Mouse (Mus musculus) forebrain, embryonic 11.5 days (tissue): ENCODE results near the gene Dera. TPM values are rescaled to one million over a fixed set of nuclear protein-coding genes. Genes with fewer than 3 reads are reported as not detected.
A peak's percentile ranks its signal among the peaks of the same experiment; 100 is the strongest.

Experiments used
- ATAC-seq: fragments of 200-750 bp; cut with Nextera tagmentation; replicated peaks from 2 replicates; pipeline ENCODE4 v1.8.0; 2017; ENCODE audit warnings: moderate TSS enrichment; ENCODE audit not compliant: low FRiP score
- DNase-seq: peaks from one replicate; pipeline ENCODE4 v3.0.0-alpha.2; 2017; ENCODE audit warnings: low spot score
- H3K27ac ChIP-seq: fragments of 300-500 bp; sonication (generic); 2 replicates; pipeline ENCODE4 v1.5.1; 2014; ENCODE audit warnings: low read depth, low read length
- H3K27me3 ChIP-seq: fragments of 300-500 bp; sonication (generic); 2 replicates; pipeline ENCODE4 v1.6.1; 2014; ENCODE audit warnings: mild to moderate bottlenecking, low read length, mixed read lengths; ENCODE audit not compliant: control insufficient read depth, insufficient read depth
- H3K36me3 ChIP-seq: fragments of 300-500 bp; sonication (generic); 2 replicates; pipeline ENCODE4 v1.6.1; 2014; ENCODE audit warnings: mild to moderate bottlenecking, low read length, moderate library complexity, mixed read lengths; ENCODE audit not compliant: control insufficient read depth, insufficient read depth
- H3K4me1 ChIP-seq: fragments of 300-500 bp; sonication (generic); replicated peaks from 2 replicates; pipeline ENCODE4 v1.6.1; 2014; ENCODE audit warnings: low read length, mixed read lengths; ENCODE audit not compliant: control insufficient read depth, insufficient read depth
- H3K4me2 ChIP-seq: fragments of 300-500 bp; sonication (generic); 2 replicates; pipeline ENCODE4 v1.6.1; 2014; ENCODE audit warnings: low read depth, mild to moderate bottlenecking, low read length, moderate library complexity, mixed read lengths; ENCODE audit not compliant: severe bottlenecking
- H3K4me3 ChIP-seq: fragments of 300-500 bp; sonication (generic); 2 replicates; pipeline ENCODE4 v1.5.1; 2014; ENCODE audit warnings: low read depth, low read length
- H3K9ac ChIP-seq: fragments of 300-500 bp; sonication (generic); 2 replicates; pipeline ENCODE4 v1.6.1; 2014; ENCODE audit warnings: low read length
- H3K9me3 ChIP-seq: fragments of 300-500 bp; sonication (generic); 2 replicates; pipeline ENCODE4 v1.6.1; 2016; ENCODE audit warnings: low read length, mixed read lengths; ENCODE audit not compliant: control insufficient read depth
- WGBS: fragments of 180-500 bp; shearing (Covaris S2); extraction: QIAGEN DNeasy Blood & Tissue Kit; methylation state at CpG from one replicate; pipeline ENCODE4 v1.1.7; 2014; 5-methylcytosine and 5-hydroxymethylcytosine counted together
- polyA plus RNA-seq: library from polyadenylated mRNA; unstranded; fragments of >200 nt; fragmentation: Nextera tagmentation; extraction: Ambion mirVana; gene quantifications from 2 replicates; pipeline ENCODE4 v1.2.1, GENCODE M21; 2014

Dera gene
- polyA plus RNA-seq, 1 experiment from 2014 or later, result 46.4 TPM

- Histone ChIP-seq H3K4me3 (no peak overlapping the region), H3K4me2 (peak overlapping the region; percentile 6; the same call in 1 of the 2 replicates)
- WGBS, result 31% methylated on average over 17 of the region's 17 CpGs
Measured at GRCm38 (mm10) chr6:137872055-137872735, 117.8 kb downstream of the Dera start.

DNA sequence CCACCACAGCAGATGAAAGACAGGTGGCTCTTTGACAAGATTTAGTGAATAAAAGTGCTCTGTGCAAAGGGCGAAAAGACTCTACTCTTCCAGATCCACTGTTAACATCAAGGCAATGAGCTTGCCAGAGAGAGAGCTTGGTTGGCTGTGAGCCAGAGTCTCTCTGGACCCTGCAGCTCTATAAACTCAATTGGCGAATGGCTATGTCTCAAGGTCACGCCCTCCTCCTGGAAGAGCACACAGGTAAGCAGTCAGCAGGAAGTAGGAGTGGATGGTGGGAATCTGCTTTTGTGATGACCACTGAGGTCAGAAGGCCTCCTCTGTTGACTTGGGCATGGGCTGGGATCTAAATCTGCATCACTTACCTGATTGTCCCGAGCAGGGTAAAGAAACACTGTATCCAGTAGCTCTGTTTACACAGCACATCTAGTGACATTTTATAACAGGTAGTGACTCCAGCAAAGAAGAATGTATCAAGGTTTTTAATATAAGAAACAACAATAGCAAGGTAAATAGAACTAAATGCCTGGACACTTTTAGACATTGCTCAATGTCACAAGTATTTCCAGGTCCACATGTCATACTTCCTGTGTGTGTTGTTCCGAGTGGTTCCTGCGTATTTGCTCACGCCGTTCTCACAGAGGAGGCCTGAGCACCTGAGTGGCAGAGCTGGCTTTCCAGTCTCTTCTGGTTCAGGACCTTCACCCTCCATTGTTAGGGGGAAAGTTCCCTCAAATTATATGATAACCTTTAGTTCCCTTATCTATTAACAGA lies 120.3 kb downstream of the Dera start:
- DNase-seq (no peak), ATAC-seq (no peak)
- no peaks in the 10 kb centered on the region for H3K36me3 ChIP-seq
- WGBS, result 93% methylated on average over 8 of the region's 8 CpGs
- H3K9ac ChIP-seq, result no peak overlapping the region
- no peaks in the 10 kb centered on the region for H3K27me3 ChIP-seq
- H3K9me3 ChIP-seq, result no peaks in the 10 kb centered on the region
- no peak overlapping the region for H3K4me2 ChIP-seq
- no peak overlapping the region for H3K4me3 ChIP-seq
- H3K4me1 ChIP-seq, result no peaks in the 10 kb centered on the region
- no peak overlapping the region for H3K27ac ChIP-seq

More at GRCm38 (mm10) chr6:137872055-137872735, 117.8 kb downstream of the Dera start:
- DNase-seq (peak; percentile 74), ATAC-seq (peak; percentile 62)
- Histone ChIP-seq H3K27ac (no peak overlapping the region), H3K9ac (no peak overlapping the region), H3K9me3 (no peaks in the 10 kb centered on the region), H3K4me1 (no peaks in the 10 kb centered on the region), H3K27me3 (no peaks in the 10 kb centered on the region), H3K36me3 (no peaks in the 10 kb centered on the region)

- no peak for DNase-seq
- no peak overlapping the region for H3K9ac ChIP-seq
- WGBS, result 90% methylated on average over 6 of the region's 6 CpGs
- no peaks in the 10 kb centered on the region for H3K9me3 ChIP-seq
- H3K36me3 ChIP-seq, result no peaks in the 10 kb centered on the region
- no peak overlapping the region for H3K4me3 ChIP-seq
- ATAC-seq, result no peak
- H3K27me3 ChIP-seq, result no peaks in the 10 kb centered on the region
- no peak overlapping the region for H3K27ac ChIP-seq
- no peaks in the 10 kb centered on the region for H3K4me1 ChIP-seq
- H3K4me2 ChIP-seq, result no peak overlapping the region
Measured at GRCm38 (mm10) chr6:137885644-137886043, 131.3 kb downstream of the Dera start.

DNA sequence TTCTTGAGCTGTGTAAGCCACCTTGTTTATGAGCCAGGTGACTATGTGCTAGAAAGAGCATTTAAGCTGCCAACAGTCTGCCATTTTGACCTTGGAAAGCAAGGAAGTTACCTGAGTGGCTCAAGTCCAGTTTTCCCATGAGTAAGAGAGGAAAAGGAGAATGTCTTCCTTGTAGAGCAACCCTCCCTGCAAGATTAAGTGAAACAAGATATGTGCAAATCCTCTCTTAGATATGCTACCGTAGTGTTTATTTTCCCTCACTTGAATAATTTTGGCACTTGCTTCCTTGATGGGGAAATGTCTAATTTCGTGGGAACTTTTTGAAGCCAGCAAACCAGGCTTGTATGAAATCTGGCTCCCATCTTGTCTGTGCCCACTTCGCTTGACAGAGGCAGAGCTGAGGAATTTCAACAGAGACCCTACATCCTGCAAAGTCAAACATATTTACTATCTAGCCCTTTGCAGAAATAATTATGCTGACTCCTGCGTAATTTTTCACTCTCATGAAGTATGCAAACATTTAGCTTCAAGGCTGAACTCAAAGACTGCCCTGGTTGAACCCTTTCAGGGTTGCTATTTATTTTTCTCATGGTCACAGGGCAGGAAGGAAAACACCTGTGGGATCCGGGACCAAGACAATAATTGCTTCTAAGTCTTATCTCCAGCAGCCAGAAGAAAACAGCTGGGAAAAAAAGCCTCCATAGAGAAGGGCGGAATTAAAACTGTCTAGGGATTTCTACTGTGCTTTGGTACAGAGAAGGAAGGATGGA lies 132.0 kb downstream of the Dera start:
- ATAC-seq, result no peak
- Histone ChIP-seq H3K27me3 (no peaks in the 10 kb centered on the region), H3K9ac (no peak overlapping the region), H3K27ac (no peak overlapping the region), H3K36me3 (no peaks in the 10 kb centered on the region), H3K9me3 (no peaks in the 10 kb centered on the region), H3K4me3 (no peak overlapping the region), H3K4me2 (no peak overlapping the region), H3K4me1 (no peaks in the 10 kb centered on the region)
- WGBS, result 78% methylated on average over 6 of the region's 6 CpGs
- no peak for DNase-seq

- Histone ChIP-seq H3K4me2 (no peak overlapping the region), H3K4me1 (no peaks in the 10 kb centered on the region), H3K4me3 (no peak overlapping the region), H3K9me3 (no peaks in the 10 kb centered on the region), H3K27ac (no peak overlapping the region), H3K36me3 (no peaks in the 10 kb centered on the region), H3K9ac (no peak overlapping the region), H3K27me3 (no peaks in the 10 kb centered on the region)
- no peak for ATAC-seq
- no peak for DNase-seq
- WGBS, result 72% methylated on average over 6 of the region's 6 CpGs
Measured at GRCm38 (mm10) chr6:137887258-137887657, 132.9 kb downstream of the Dera start.

DNA sequence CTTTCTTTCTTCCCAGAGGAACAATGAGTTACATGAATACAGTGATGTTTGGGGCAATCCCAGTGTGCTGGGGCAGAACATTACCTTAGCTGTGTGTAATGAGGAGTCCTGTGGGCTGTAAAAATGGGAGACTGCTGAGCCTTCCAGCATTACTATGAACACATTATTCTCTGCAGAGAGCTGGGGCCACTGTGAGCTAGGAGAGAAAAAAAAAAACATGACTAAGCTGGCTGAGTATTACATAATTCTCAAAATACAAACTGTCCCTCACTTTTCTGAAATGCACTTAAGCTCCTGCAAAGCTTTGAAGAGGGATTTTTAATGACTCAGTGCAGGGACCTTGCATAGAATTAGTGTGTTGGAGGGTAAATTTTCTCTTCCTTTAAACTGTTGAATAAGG lies 143.3 kb downstream of the Dera start:
- no peaks in the 10 kb centered on the region for H3K27me3 ChIP-seq
- ATAC-seq (no peak), DNase-seq (no peak)
- H3K4me1 ChIP-seq, result no peaks in the 10 kb centered on the region
- H3K27ac ChIP-seq, result no peak overlapping the region
- no peak overlapping the region for H3K4me3 ChIP-seq
- no peak overlapping the region for H3K9ac ChIP-seq
- H3K9me3 ChIP-seq, result no peaks in the 10 kb centered on the region
- H3K4me2 ChIP-seq, result no peak overlapping the region
- no peaks in the 10 kb centered on the region for H3K36me3 ChIP-seq

DNA sequence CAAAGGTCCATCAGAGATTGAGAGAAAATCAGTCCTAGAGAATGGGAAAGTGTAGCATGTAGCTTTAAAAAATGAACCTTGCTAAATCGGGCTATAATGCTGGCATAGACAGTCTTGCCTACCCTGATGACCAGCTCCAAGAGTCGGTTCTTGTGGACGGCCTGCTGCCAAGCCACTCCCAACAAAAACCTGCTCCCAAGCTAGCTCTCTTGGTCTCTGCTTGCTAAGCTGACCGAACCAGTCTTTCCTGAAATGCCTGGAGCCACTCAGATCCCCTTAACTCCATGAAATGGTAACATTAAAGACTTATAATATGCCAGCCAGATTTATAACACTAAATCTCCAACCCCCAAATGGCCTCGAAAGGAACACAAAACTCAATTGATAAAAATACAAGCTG lies 146.9 kb downstream of the Dera start:
- ATAC-seq (no peak), DNase-seq (no peak)
- Histone ChIP-seq H3K9me3 (no peaks in the 10 kb centered on the region), H3K9ac (no peak overlapping the region), H3K4me3 (no peak overlapping the region), H3K4me1 (no peaks in the 10 kb centered on the region), H3K27ac (no peak overlapping the region), H3K36me3 (no peaks in the 10 kb centered on the region), H3K27me3 (no peaks in the 10 kb centered on the region), H3K4me2 (no peak overlapping the region)
- 93% methylated on average over 5 of the region's 5 CpGs for WGBS
